Mouse (Mus musculus): ENCODE measurements at regions not wholly inside any gene's neighbourhood (a gene's known extent, or its start where the extent isn't known, plus 50 kb on each side); places are given as distances from the start of the nearest gene placed in this dataset.

DNA sequence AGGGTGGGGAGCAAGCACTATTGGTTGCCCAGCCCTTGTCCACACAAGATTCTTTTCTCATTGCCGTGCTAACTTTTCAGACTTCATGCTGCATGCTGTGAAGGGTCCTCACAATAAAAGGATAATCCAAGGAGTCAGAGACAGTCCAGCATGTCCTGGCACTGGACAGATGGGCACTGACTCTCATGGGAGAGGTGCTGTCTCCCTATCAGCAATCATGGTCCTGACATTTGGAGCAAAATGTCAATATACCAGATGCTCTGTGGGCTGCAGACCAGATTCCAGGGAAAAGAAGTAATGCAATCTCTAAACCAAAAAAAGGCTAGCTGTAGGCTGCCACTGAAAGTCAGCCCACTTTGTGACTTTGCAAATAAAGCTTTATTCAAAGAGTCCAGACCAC lies 141.5 kb downstream of the Wscd1 start:
- intact Hi-C loops (cut with DNase I) = no loop called here
- no peak for DNase-seq (ENCODE audit: low spot score in 2 of 2)

DNA sequence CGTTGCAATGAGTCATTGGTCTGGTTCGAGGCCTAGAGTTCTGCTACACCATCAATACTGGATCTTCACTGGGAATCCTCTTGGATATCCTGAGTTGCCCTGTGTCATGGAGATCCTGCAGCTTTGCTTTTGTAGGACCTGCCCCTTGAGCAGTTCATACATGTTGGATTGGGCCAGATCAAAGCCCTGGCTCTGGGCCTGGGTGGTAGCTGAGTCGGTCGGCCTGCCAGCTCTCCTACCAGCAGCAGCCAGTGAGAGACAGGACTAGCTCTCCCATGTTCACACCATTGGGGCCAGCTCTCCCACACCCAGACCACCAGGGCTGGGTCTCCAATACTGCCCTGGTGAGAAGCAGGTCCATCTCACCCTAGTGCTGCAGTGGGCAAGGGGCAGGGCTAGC lies 139.4 kb downstream of the Wscd1 start:
- no peak for DNase-seq (ENCODE audit: low spot score in 2 of 2)
- intact Hi-C loops (cut with DNase I) = no loop called here

DNA sequence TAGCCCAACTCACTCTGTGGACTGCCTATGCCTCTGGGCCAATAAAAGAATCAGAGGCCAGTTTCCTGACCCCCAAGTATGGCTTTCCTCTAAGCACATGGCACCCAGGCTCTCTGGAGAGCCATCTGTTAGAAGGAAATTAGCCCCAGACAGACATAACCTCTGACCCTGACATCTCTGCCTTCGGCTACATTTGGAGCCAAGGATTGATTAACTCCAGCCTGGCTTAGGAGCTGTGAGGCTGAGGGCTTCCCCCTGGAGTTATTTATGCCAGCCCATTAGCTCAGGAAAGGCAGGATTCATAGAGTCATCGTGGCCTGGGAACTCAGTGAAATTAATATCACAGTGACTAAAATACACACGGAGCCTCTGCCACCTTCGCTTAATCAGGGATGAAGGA lies 137.5 kb downstream of the Wscd1 start:
- DNase-seq (ENCODE audit: low spot score in 2 of 2) = no peak
- intact Hi-C loops (cut with DNase I) = no loop called here

DNA sequence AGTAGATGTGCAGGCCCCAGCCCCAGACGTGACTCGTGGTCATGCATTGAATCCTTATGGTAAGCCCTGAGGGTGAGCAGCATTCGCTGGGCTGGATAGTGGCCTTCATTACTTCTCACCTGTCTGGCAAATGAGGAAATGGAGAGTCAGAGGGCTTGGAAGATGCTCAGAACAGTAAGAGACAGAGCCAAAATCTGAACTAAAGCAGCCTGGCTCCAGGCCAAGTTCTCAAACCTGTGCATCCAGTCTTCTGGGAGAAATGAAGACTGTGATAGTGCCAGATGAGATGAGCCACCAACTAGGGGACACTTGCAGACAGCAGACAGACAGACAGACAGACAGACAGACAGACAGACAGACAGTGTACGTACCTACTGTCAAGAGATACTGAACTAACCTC lies 137.1 kb downstream of the Wscd1 start:
- DNase-seq (ENCODE audit: low spot score in 2 of 2) = no peak
- intact Hi-C loops (cut with DNase I) = no loop called here

DNA sequence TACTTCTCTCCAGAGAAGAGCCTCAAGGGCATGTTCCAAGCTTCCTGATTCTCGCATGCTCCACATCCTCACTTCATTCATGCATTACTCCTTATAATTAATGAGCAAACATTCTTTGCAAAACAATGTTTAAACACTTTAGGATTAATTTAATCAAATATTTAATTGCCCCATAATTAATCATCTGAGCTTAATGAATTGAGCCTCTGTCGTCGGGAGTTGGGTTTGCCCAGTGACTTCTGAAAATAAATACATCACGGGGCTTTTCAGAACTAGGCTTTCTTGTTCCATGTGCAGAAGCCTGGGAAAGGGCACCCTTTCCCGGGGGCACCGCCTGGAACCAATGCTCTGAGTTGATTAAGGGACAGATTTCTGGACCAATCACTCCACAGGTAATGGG lies 135.1 kb downstream of the Wscd1 start:
- no peak for DNase-seq (ENCODE audit: low spot score in 2 of 2)
- intact Hi-C loops (cut with DNase I) = no loop called here

DNA sequence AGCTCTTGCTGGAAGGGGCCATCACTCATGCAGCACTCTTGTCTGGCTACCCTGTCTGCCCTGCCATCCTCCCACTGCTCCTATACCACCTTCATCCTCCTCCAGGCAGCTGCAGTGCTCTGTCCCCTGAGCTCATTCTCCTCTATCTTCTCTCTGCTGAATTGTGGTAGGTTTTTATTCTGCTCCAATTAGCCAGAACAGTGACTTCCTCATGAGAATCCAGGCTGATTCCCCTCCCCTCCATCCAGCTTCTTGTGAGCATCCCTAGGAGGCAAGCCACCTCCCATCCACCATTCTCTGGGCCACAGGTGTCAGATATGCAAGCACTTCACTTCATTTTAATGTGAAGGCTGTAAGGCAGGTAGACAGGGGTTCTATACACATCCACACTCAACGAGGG lies 132.1 kb downstream of the Wscd1 start:
- intact Hi-C loops (cut with DNase I) = no loop called here
- DNase-seq (ENCODE audit: low spot score in 2 of 2) = no peak

DNA sequence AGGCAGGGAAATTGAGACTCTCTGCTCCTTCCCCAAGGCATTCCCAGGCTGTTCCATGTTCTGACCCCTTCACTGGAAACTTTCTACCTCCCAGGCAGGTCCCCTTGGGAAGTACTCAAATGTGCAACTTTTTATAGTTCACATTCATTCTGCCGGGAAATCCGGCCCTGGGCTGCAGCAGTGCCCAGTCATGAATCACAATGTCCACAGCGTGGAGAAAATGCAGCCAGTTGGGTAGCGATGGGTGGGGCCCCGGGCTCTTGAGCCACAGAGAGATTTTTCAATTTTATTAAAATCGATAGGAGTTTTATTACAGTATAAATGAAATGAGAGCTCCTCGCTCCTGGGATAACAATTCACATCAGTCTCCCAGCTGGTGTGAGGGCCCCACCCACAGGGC lies 121.6 kb downstream of the Wscd1 start:
- intact Hi-C loops (cut with DNase I) = no loop called here
- no peak for DNase-seq (ENCODE audit: low spot score in 2 of 2)

DNA sequence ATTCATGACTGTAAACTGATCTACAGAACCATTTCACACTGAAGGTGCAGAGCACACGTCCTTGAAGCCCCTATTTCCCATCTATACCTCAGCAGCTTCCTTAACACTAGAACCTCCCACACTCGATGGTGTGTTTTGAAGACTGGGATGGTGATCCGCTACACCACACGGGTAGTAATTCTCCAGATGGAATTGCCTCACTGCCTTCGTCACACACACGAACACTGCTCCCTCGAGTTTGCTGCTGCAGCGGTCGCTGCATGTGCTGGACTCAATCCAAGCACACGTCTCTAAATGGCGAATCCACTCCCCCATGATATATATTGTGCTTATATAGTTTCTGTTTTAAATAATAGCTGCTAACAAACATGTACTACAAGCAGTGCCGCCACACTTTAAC lies 117.0 kb downstream of the Wscd1 start:
- DNase-seq (ENCODE audit: low spot score in 2 of 2) = no peak
- intact Hi-C loops (cut with DNase I) = no loop called here

DNA sequence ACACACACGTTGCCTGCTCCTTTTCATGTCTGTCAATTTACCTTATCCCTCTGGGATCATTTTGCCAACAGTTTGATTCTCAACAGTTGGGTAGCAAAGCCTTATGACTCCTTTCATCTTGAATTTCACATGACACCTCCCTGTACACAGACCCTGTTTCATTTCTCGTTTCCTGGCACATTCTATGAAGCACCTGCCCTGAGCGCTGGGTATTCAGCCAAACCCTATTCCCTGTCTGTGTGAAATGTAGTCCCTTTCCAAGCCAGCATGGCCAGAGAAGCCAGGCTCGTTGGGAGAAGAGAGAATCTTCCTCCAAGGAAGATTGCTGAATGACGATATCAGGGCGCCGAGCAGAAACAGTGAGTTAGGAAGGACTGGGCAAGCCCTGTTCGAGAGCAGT lies 108.2 kb downstream of the Wscd1 start:
- DNase-seq (ENCODE audit: low spot score in 2 of 2) = no peak
- intact Hi-C loops (cut with DNase I) = no loop called here

DNA sequence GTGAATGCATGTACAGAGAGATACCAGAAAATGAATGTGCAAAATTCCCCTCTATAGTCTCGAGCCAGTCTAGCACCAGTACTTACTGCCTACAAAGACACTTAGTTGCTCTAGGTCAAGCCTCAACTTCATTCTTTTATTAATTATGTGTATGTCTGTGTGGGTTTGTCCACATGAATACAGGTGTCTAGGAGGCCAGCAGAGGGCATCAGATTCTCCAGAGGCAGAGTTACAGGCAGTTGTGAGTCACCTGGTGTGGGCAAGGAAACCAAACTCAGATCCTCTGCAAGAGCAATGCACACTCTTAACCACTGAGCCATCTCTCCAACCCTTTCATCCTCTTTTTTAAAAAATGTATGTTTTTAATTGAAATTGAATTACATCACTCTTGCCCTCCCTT lies 105.8 kb downstream of the Wscd1 start:
- intact Hi-C loops (cut with DNase I) = no loop called here

DNA sequence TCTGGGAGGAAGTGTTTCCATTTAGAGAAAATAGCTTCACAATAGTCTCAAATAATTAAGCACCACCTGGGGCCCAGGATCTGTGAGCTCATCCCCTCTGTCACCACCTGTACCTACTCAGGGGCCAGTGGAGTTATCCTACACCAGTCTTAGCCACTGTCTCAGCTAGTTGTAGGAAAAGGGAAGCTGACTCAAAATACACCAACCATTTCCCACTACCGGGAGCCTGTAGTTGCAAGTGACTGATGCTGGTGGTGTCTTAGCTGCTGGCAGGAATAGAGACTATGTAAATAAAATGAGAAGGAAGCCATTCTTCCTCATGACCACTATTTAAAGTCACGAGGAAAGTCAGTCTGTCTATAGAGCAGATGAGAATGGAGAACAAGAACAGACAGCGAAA lies 105.3 kb downstream of the Wscd1 start:
- DNase-seq (ENCODE audit: low spot score in 2 of 2) = no peak
- intact Hi-C loops (cut with DNase I) = no loop called here

More for the DNA sequence above, 105.8 kb downstream of the Wscd1 start:
- no peak for DNase-seq (ENCODE audit: low spot score in 2 of 2)

DNA sequence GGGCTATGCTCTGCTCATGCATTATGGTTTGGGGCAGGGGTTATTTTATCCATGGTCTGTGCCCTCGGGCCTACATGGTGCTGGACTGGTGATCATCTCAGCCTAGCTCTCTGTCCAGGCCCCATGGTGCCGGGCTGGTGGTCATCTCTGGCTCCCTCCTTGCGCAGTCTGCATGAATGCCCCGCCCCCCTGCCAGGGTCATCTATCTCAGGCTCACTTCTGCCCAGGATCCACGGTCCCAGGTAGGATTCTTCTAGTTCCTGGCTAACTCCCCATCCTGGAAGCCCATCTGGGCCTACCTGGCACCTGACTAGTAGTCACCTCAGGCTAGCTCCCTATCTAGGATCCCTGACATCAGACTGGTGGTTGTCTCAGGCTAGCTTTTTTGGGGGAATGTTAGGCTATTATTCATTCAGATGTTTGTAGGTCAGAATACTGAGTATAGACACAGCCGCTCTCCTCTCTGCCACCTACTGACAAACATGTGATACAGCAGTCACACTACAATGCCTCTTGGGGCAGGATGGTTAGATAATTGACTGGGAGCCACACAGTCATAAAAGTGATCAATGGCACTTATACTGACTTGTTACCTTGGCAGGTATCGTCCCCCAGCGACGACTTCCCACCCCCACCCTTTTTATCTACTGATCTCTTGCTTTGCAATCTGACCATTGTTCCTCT lies 98.1 kb downstream of the Wscd1 start:
- intact Hi-C loops (cut with DNase I) = loop anchor here (2.0 to 10.0 kb wide), 3 partner anchors 173 to 501 kb away; no protein-coding TSS in a partner anchor
- DNase-seq (ENCODE audit: low spot score in 2 of 2) = peak in 1 of 2 experiments; percentile 33

DNA sequence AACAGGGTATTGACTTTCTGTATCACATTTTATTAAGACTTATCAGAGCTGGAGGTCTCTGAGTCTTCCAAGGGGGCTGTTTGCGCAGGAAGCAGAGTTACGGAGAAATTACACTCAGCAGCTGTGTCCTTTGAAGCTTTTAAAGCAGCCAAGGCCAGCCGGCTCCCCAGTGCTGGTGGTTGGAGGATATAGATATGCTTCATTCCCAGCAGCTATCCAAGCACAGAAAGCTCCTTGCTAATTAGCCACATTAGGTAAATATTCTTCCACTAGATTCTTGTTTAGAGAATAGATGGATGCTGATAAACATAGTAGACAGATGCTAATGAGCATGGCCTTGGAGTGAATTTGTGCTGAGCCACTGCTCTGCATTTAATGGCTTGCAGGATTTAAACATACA lies 96.8 kb downstream of the Wscd1 start:
- DNase-seq (ENCODE audit: low spot score in 2 of 2) = no peak
- intact Hi-C loops (cut with DNase I) = loop anchor here (5.0 to 10.0 kb wide), 2 partner anchors 178 to 499 kb away; no protein-coding TSS in a partner anchor

DNA sequence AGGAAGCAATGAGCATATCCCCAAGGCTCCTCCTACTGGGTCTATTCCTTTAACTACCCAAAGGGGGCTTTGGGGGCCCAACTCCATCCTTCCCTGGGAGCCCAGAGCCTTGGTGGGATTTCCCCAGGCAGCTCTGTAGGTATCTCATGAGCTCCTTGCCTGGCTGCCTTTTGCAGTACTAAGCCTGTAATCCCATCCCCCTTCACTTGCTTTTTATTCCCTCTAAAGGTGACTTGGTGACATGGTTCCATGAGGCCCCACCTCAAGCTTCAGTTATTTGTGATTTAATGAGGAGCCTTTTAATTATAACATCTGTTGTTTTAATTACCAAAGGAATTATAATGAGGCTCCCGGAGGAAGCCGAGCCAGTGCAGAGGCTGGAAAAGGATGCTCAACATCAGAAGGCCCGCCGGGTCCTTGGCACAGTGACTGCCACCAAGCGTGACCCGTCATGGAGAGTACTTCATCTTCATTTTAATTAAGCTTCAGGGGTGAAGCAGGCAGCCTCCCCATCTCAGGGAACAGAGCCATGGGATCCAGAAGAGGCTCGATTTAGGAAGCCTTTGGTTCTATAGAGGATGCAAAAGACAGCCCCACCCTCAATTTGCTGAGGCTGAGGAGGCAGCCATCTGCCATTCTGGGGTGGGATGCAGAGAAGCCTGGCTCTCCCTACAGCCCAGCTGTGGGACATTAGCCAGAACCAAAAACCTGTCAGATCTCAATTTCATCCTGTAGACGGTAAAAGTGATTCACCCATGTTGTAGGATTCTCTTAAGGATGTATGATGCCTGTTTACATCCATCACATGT lies 91.1 kb downstream of the Wscd1 start:
- DNase-seq (ENCODE audit: low spot score in 2 of 2) = no peak
- intact Hi-C loops (cut with DNase I) = loop anchor here (10.0 kb wide), 1 partner anchor 184 kb away; no protein-coding TSS in a partner anchor
